17 mouse cellular contexts compared by ENCODE assay signal in the genomic region with DNA sequence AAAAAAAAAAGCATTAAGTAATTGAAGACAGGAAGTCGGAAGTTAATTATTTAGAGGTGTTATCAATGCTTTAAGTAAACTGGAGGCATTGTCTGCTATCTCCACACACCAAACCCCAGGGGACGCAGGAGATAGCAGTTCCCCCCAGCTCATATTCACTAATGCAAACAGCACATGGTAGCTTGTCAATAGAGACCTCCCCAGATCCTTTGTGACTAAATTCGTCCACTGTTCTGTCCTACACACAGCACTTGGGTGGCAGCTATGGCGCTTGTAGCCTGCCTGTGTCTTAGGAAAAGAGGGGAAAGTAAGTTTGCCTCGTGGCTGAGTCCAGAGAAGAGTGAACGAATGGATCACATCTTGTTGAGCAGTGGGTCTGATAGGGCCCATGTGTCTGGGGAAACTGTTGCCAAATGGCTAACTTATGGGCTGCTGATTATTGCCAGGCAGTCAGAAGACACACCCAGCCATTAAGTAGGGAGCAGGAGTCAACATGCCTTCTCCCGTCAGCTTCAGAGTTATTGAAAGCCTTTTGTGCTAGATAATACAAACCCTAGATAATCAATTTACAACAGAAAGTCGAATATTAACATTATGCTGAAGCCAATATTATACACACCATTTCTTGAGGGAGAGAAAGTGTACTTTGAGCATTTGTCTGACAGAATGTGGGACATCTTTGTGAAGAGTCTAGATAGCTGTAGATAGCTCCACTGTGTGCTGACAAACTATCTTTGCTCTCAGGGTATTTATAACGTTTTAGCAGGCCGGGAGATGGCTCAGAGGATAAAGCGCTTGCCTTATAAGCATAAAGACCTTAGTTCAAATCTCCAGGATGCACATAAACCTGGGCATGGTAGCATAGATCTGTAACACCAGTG.
DNase-seq lines count a peak whose midpoint lies in the region; ATAC-seq lines count a peak whose summit lies in the region.
"Had no signal": no experiment of that assay in that cellular context is flagged by ENCODE, and none has a peak within 500 bp of the region (broad histone marks: within the 10 kb centered on the region; RNA-seq: fewer than 3 reads in every experiment).

No protein-coding gene starts in this region.

- no peaks in the 10 kb centered on the region for H3K27me3 ChIP-seq in limb, embryonic 10.5 days (ENCODE audit: low read depth, poor library complexity, severe bottlenecking)
- H3K27me3 ChIP-seq in liver, embryonic 15.5 days, result no peaks in the 10 kb centered on the region
- H3K27me3 ChIP-seq in hindbrain, embryonic 13.5 days, result no peaks in the 10 kb centered on the region
- H3K27me3 ChIP-seq: embryonic facial prominence, embryonic 13.5 days; forebrain, embryonic 12.5 days; neural tube, embryonic 13.5 days had no signal

- 48% methylated on average over 11 of the region's 11 CpGs for WGBS in limb, embryonic 10.5 days
- 27% methylated on average over 11 of the region's 11 CpGs for WGBS in liver, embryonic 15.5 days (ENCODE audit: insufficient replicate concordance)
- 65% methylated on average over 11 of the region's 11 CpGs for WGBS in hindbrain, embryonic 13.5 days

- no peak overlapping the region for H3K4me2 ChIP-seq in liver, embryonic 15.5 days
- H3K4me2 ChIP-seq in hindbrain, embryonic 13.5 days, result no peak overlapping the region
- H3K4me2 ChIP-seq: embryonic facial prominence, embryonic 13.5 days; forebrain, embryonic 12.5 days; neural tube, embryonic 13.5 days had no signal

- H3K4me3 ChIP-seq in limb, embryonic 10.5 days, result no peak overlapping the region
- no peak overlapping the region for H3K4me3 ChIP-seq in liver, embryonic 15.5 days (replicated peaks)
- no peak overlapping the region for H3K4me3 ChIP-seq in hindbrain, embryonic 13.5 days
- H3K4me3 ChIP-seq: embryonic facial prominence, embryonic 13.5 days; forebrain, embryonic 12.5 days; heart, adult 2 months; neural tube, embryonic 13.5 days had no signal

- no peaks in the 10 kb centered on the region for H3K9me3 ChIP-seq in limb, embryonic 10.5 days (replicated peaks)
- no peaks in the 10 kb centered on the region for H3K9me3 ChIP-seq in liver, embryonic 15.5 days (replicated peaks)
- H3K9me3 ChIP-seq in hindbrain, embryonic 13.5 days, result no peaks in the 10 kb centered on the region
- H3K9me3 ChIP-seq: embryonic facial prominence, embryonic 13.5 days; forebrain, embryonic 12.5 days; neural tube, embryonic 13.5 days had no signal

- peaks cover 20% of the 10 kb centered on the region for H3K4me1 ChIP-seq in limb, embryonic 10.5 days
- H3K4me1 ChIP-seq in liver, embryonic 15.5 days (replicated peaks), result peaks cover 8% of the 10 kb centered on the region
- H3K4me1 ChIP-seq in hindbrain, embryonic 13.5 days (replicated peaks), result peaks cover 5% of the 10 kb centered on the region

- no peak overlapping the region for H3K9ac ChIP-seq in liver, embryonic 15.5 days
- H3K9ac ChIP-seq in hindbrain, embryonic 13.5 days, result no peak overlapping the region
- H3K9ac ChIP-seq: embryonic facial prominence, embryonic 13.5 days; forebrain, embryonic 12.5 days; neural tube, embryonic 13.5 days had no signal

- peak overlapping the region; percentile 57 for H3K27ac ChIP-seq in limb, embryonic 10.5 days
- H3K27ac ChIP-seq in liver, embryonic 15.5 days (replicated peaks), result peak overlapping the region; percentile 61
- H3K27ac ChIP-seq in hindbrain, embryonic 13.5 days, result no peak overlapping the region
- H3K27ac ChIP-seq: embryonic facial prominence, embryonic 13.5 days; forebrain, embryonic 12.5 days; heart, adult 2 months; hindbrain, postnatal 0 days; macrophage; neural tube, embryonic 13.5 days had no signal

- no peaks in the 10 kb centered on the region for H3K36me3 ChIP-seq in limb, embryonic 10.5 days
- no peaks in the 10 kb centered on the region for H3K36me3 ChIP-seq in liver, embryonic 15.5 days (replicated peaks)
- H3K36me3 ChIP-seq in hindbrain, embryonic 13.5 days, result no peaks in the 10 kb centered on the region
- H3K36me3 ChIP-seq: embryonic facial prominence, embryonic 13.5 days; forebrain, embryonic 12.5 days; neural tube, embryonic 13.5 days had no signal

- peak; percentile 89 for ATAC-seq in liver, embryonic 15.5 days (ENCODE audit: insufficient read depth)
- ATAC-seq in hindbrain, embryonic 13.5 days (ENCODE audit: low FRiP score), result no peak
- ATAC-seq: hindbrain, postnatal 0 days; midbrain, embryonic 16.5 days; Patski had no signal

- peak; percentile 16 for DNase-seq in c-Kit-positive CD71-positive TER-119-negative erythroid progenitor cells, embryonic 14.5 days (ENCODE audit: low read depth)
- DNase-seq in embryo, embryonic 10.5 days (ENCODE audit: low spot score), result peak; percentile 25
- DNase-seq in limb, embryonic 10.5 days (ENCODE audit: low spot score), result peak; percentile 47
- DNase-seq in layer of hippocampus, postnatal 10 days (ENCODE audit: low spot score in 2 of 2), result no peak
- no peak for DNase-seq in layer of hippocampus, adult 11-12 months (ENCODE audit: low spot score)
- DNase-seq: cerebellum, adult 8-10 months; heart, adult 2 months; heart, postnatal 10 days had no signal

Comparison
In these comparisons a context has a peak if more than half of its experiments do, and no peak if none do; other contexts are left out.
1. DNase-seq: peak in c-Kit-positive CD71-positive TER-119-negative erythroid progenitor cells, embryonic 14.5 days (single experiment), embryo, embryonic 10.5 days (single experiment) and limb, embryonic 10.5 days (single experiment); none in layer of hippocampus, postnatal 10 days (0 of 2) and layer of hippocampus, adult 11-12 months (single experiment).